8 mouse cellular contexts compared by ENCODE assay signal in the genomic region with DNA sequence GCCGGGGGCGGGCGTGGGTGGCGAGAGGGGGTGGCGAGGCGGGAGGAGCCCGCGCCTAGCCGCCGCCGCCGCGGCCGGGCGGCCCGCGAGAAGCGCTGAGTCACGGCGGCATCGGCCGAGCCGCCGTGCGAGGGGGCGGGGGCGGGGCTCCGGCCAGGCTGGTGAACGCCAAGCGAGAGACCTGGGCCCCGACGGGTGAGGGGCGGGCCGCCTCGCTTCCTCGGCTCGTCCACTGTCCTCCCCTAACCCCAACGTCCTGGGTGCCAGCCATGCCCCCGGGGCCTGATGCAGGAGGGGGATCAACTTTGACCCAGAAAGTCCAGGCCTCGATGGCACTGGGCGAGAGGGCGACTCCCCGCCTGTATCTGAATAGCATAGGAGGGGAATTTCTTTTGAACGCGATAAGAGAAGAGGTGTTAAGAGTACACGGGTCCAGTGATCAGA. TPM values are rescaled to one million over a fixed set of nuclear protein-coding genes. Genes with fewer than 3 reads are reported as not detected.
DNase-seq lines count a peak whose midpoint lies in the region; ATAC-seq lines count a peak whose summit lies in the region.

A gene (minus strand): TSS at position 136 of the 444 bp plus-strand sequence.

- no peaks in the 10 kb centered on the region for H3K9me3 ChIP-seq in hindbrain, embryonic 16.5 days (ENCODE audit: control insufficient read depth, low read length)
- H3K9me3 ChIP-seq in midbrain, embryonic 10.5 days (replicated peaks) = no peaks in the 10 kb centered on the region

- no peaks in the 10 kb centered on the region for H3K36me3 ChIP-seq in hindbrain, embryonic 16.5 days (ENCODE audit: control insufficient read depth, insufficient read depth, low read length)
- H3K36me3 ChIP-seq in midbrain, embryonic 10.5 days = no peaks in the 10 kb centered on the region

- H3K4me2 ChIP-seq in hindbrain, embryonic 16.5 days (ENCODE audit: low read length) = peak within 1 kb of the TSS; percentile 76

- WGBS in hindbrain, embryonic 16.5 days = 1% methylated on average over 28 of the region's 46 CpGs
- WGBS in midbrain, embryonic 10.5 days = under 1% methylated on average over 42 of the region's 46 CpGs

- peak within 1 kb of the TSS; percentile 85 for H3K9ac ChIP-seq in hindbrain, embryonic 16.5 days (ENCODE audit: low read depth, low read length)

- peak within 1 kb of the TSS; percentile 77 for H3K27ac ChIP-seq in hindbrain, embryonic 16.5 days (ENCODE audit: low read depth, low read length)
- H3K27ac ChIP-seq in midbrain, embryonic 10.5 days (replicated peaks) = peak within 1 kb of the TSS; percentile 85

- intact Hi-C loops in gastrocnemius, postnatal 14 days (cut with DNase I; ENCODE audit: low total_unique reads) = no loop called here
- intact Hi-C loops in left cerebral cortex, postnatal 4 days (cut with DNase I) = no loop called here

- peak; percentile 9 for DNase-seq in thymus, postnatal 0 days (ENCODE audit: low spot score)
- DNase-seq in thymus, adult 18-20 months = no peak
- DNase-seq in cerebellum, adult 8-10 months = peak; percentile 14
- peak; percentile 49 for DNase-seq in gastrocnemius, postnatal 14 days
- peak; percentile 47 for DNase-seq in left cerebral cortex, postnatal 4 days
- DNase-seq in midbrain, embryonic 10.5 days (ENCODE audit: low spot score) = no peak
- DNase-seq in testis, postnatal 10 days (ENCODE audit: low spot score) = peak; percentile 79

- no peaks in the 10 kb centered on the region for H3K27me3 ChIP-seq in hindbrain, embryonic 16.5 days (replicated peaks; ENCODE audit: control insufficient read depth, insufficient read depth, low read length)
- peaks cover 23% of the 10 kb centered on the region for H3K27me3 ChIP-seq in midbrain, embryonic 10.5 days (ENCODE audit: low read depth, poor library complexity, severe bottlenecking)

- peak; percentile 87 for ATAC-seq in hindbrain, embryonic 16.5 days

- no peaks in the 10 kb centered on the region for H3K4me1 ChIP-seq in hindbrain, embryonic 16.5 days (ENCODE audit: control insufficient read depth, insufficient read depth, low read depth, low read length)
- peaks cover 10% of the 10 kb centered on the region for H3K4me1 ChIP-seq in midbrain, embryonic 10.5 days

- peak within 1 kb of the TSS; percentile 82 for H3K4me3 ChIP-seq in hindbrain, embryonic 16.5 days (ENCODE audit: low read length)
- peak within 1 kb of the TSS; percentile 81 for H3K4me3 ChIP-seq in midbrain, embryonic 10.5 days

RNA-seq across cellular contexts. Expression of the gene that starts here (rescaled TPM):
- 8.8 and 10.0 TPM in 2 replicates for polyA plus RNA-seq in thymus, postnatal 0 days (2015; fragmentation: Nextera tagmentation; extraction: Ambion mirVana)
- total RNA-seq in gastrocnemius, postnatal 14 days (2021) = 10 to 100 TPM; 44.0 to 53.4 TPM
- polyA plus RNA-seq in hindbrain, embryonic 16.5 days (2015; fragmentation: Nextera tagmentation; extraction: Ambion mirVana) = 40.8 and 55.5 TPM in 2 replicates
- 10 to 100 TPM; 60.3 to 64.4 TPM for total RNA-seq in left cerebral cortex, postnatal 4 days (2021)
- polyA plus RNA-seq in midbrain, embryonic 10.5 days (2016; fragmentation: Nextera tagmentation; extraction: Ambion mirVana) = 9.9 and 10.9 TPM in 2 replicates

Comparison
In these comparisons a context has a peak if more than half of its experiments do, and no peak if none do; other contexts are left out.
1. DNase-seq: peak in thymus, postnatal 0 days (single experiment), cerebellum, adult 8-10 months (single experiment), gastrocnemius, postnatal 14 days (single experiment), left cerebral cortex, postnatal 4 days (single experiment) and testis, postnatal 10 days (single experiment); none in thymus, adult 18-20 months (0 of 2) and midbrain, embryonic 10.5 days (single experiment).